Mouse (Mus musculus): ENCODE measurements around the gene Clrn3. TPM values are rescaled to one million over a fixed set of nuclear protein-coding genes. Genes with fewer than 3 reads are reported as not detected.

Gene Clrn3
- polyA plus RNA-seq, 1 experiment from 2014 or later = not detected

DNA sequence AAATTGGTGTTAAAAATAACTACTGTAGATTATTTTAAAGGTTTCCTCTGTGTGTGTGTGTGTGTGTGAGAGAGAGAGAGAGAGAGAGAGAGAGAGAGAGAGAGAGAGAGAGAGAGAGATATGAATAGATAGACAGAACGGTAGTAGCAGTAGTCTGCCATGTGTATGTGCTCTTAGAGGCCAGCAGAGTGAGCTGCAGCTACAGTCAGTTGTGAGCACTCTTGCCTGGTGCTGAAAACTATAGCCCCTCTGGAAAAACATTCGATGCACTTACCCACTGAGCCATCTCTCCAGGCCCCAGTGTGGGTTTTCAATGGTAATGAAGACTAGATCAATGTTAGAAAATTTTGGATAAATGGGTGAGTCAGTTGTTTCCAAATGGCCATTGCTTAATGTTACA lies 29.1 kb downstream of the Clrn3 start:
- Histone ChIP-seq H3K4me2 (ENCODE audit: low read length) (no peak overlapping the region), H3K27me3 (replicated peaks; ENCODE audit: control insufficient read depth, insufficient read depth, low read length) (no peaks in the 10 kb centered on the region), H3K4me3 (replicated peaks; ENCODE audit: low read length) (no peak overlapping the region), H3K36me3 (ENCODE audit: control insufficient read depth, insufficient read depth) (no peaks in the 10 kb centered on the region), H3K4me1 (replicated peaks; ENCODE audit: control insufficient read depth, insufficient read depth, low read length) (no peaks in the 10 kb centered on the region), H3K9ac (replicated peaks; ENCODE audit: low read depth, low read length) (no peak overlapping the region), H3K27ac (ENCODE audit: low read length) (no peak overlapping the region), H3K9me3 (ENCODE audit: control insufficient read depth, low read length) (no peaks in the 10 kb centered on the region)
- 53% methylated on average over 2 of the region's 2 CpGs for WGBS
- no peak for ATAC-seq

DNA sequence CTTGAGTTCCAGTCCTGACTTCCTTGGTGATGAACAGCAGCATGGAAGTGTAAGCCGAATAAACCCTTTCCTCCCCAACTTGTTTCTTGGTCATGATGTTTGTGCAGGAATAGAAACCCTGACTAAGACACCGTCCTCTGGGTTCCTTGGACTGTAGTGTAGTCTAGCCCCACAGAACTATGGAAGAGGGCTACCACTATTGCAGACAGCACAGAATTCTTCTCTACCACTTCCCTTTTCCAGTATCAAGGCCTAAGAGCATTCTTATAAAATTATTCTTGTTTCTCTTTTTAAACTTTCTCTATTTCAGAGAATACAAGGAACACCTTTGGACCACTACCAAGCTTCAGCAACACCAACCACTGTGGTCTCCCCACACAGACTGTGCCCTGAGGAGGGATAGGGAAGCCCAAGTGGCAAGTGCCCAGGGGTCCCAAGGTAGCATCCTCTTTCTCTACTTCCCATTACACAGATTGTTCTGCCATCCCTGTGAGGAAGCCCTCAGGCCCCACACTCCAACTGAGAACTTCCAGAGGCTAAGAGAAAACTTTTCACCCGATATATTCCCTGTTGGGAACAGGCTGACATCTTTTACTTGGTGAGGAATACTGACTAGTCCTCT lies 29.8 kb downstream of the Clrn3 start:
- no peak overlapping the region for H3K4me2 ChIP-seq (ENCODE audit: low read length)
- no peaks in the 10 kb centered on the region for H3K9me3 ChIP-seq (ENCODE audit: control insufficient read depth, low read length)
- WGBS = 87% methylated on average over 2 of the region's 3 CpGs
- no peak overlapping the region for H3K27ac ChIP-seq (ENCODE audit: low read length)
- no peak for ATAC-seq
- H3K4me1 ChIP-seq (replicated peaks; ENCODE audit: control insufficient read depth, insufficient read depth, low read length) = no peaks in the 10 kb centered on the region
- no peaks in the 10 kb centered on the region for H3K27me3 ChIP-seq (replicated peaks; ENCODE audit: control insufficient read depth, insufficient read depth, low read length)
- H3K36me3 ChIP-seq (ENCODE audit: control insufficient read depth, insufficient read depth) = no peaks in the 10 kb centered on the region
- H3K9ac ChIP-seq (replicated peaks; ENCODE audit: low read depth, low read length) = no peak overlapping the region
- no peak overlapping the region for H3K4me3 ChIP-seq (replicated peaks; ENCODE audit: low read length)

DNA sequence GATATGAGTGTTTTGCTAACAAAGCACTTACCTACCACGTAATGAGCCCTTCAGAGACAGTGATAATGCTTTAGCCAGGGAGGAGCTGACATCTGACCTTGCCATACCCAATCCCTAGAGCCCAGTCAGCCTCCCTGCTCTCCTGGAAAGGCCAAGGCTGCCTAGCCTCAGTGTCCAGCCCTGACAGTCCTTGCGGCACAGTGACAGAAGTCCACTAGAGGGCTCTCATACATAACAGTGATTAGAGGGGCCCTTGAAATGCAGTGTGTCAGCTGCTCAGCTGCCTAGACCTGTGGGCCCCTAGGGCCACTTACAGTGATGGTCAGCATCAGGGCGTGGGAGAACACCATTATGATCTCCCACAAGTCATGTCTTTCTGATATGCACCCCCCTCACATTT lies 33.2 kb downstream of the Clrn3 start:
- ATAC-seq = no peak
- Histone ChIP-seq H3K4me1 (replicated peaks; ENCODE audit: control insufficient read depth, insufficient read depth, low read length) (no peaks in the 10 kb centered on the region), H3K27me3 (replicated peaks; ENCODE audit: control insufficient read depth, insufficient read depth, low read length) (no peaks in the 10 kb centered on the region), H3K4me3 (replicated peaks; ENCODE audit: low read length) (no peak overlapping the region), H3K4me2 (ENCODE audit: low read length) (no peak overlapping the region), H3K9me3 (ENCODE audit: control insufficient read depth, low read length) (0 out of 2 replicates have a peak, but pooled peaks cover 2% of the 10 kb centered on the region), H3K9ac (replicated peaks; ENCODE audit: low read depth, low read length) (no peak overlapping the region), H3K27ac (ENCODE audit: low read length) (no peak overlapping the region), H3K36me3 (ENCODE audit: control insufficient read depth, insufficient read depth) (no peaks in the 10 kb centered on the region)
- WGBS = 39% methylated on average over 3 of the region's 3 CpGs

DNA sequence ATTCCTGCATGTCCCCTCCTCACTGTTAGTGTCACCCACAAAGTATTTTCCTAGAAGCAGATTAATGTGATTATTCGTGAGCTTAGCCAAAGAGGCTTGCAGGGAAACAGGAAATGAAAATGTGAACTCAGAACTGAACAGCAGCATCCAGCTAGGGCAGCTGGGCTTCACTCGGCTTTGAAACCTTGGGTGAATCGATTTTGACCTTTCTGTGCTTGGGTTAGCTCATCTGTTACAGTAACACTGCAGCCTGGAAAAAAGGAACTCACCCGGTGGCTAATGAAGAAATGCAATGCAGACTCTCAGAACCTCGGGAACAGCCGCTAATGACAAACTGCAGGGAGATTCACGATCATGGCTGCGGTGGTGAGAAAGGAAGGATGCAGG lies 38.0 kb downstream of the Clrn3 start:
- H3K4me3 ChIP-seq (replicated peaks; ENCODE audit: low read length) = no peak overlapping the region

DNA sequence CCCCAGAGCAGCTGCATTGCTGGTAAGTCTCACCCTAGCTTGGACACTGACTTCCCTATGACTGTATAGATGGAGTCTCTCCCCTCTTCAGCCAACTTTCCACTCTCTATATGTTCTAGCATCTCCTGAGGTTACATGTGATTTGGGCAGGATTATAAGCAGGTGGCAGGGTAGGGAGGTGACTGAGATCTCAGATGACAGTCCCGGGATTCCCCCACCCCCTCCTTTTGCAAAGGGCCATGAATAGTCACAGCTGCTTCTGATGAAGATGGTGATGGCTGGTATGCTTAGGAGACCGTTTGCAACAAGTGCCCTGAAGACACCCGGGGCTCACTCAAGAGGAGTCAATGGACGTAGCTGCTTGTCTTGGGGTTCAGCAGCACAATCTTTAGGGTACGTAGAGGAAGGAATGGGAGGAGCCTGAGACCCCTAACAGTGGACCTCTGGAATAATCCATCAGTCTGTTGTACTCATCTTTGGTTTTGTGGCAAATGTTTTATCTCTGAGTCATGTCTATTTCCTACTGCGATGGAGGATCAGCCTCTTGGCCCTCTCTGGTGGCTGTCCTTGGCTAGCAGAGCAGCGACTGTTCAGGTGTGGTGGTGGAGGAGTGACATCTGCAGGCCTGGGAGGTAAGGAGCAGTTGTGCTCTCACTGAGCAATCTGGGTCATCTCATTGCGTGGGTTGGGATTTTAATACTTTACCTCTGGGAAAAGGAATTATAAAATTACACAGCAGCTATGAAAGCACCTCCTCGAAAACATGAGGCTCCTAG lies 38.5 kb downstream of the Clrn3 start:
- Histone ChIP-seq H3K27ac (ENCODE audit: low read length) (no peak overlapping the region), H3K9ac (replicated peaks; ENCODE audit: low read depth, low read length) (no peak overlapping the region), H3K4me2 (ENCODE audit: low read length) (no peak overlapping the region), H3K4me3 (replicated peaks; ENCODE audit: low read length) (no peak overlapping the region), H3K27me3 (replicated peaks; ENCODE audit: control insufficient read depth, insufficient read depth, low read length) (no peaks in the 10 kb centered on the region), H3K4me1 (replicated peaks; ENCODE audit: control insufficient read depth, insufficient read depth, low read length) (peaks cover 15% of the 10 kb centered on the region), H3K9me3 (ENCODE audit: control insufficient read depth, low read length) (0 out of 2 replicates have a peak, but pooled peaks cover 2% of the 10 kb centered on the region), H3K36me3 (ENCODE audit: control insufficient read depth, insufficient read depth) (no peaks in the 10 kb centered on the region)
- no peak for ATAC-seq
- WGBS = 82% methylated on average over 9 of the region's 9 CpGs

More for the DNA sequence above, 38.0 kb downstream of the Clrn3 start:
- ATAC-seq = no peak
- no peak overlapping the region for H3K4me2 ChIP-seq (ENCODE audit: low read length)
- H3K9me3 ChIP-seq (ENCODE audit: control insufficient read depth, low read length) = 0 out of 2 replicates have a peak, but pooled peaks cover 2% of the 10 kb centered on the region
- H3K27ac ChIP-seq (ENCODE audit: low read length) = no peak overlapping the region
- H3K9ac ChIP-seq (replicated peaks; ENCODE audit: low read depth, low read length) = no peak overlapping the region
- WGBS = 78% methylated on average over 8 of the region's 8 CpGs
- H3K4me1 ChIP-seq (replicated peaks; ENCODE audit: control insufficient read depth, insufficient read depth, low read length) = peaks cover 9% of the 10 kb centered on the region
- no peaks in the 10 kb centered on the region for H3K27me3 ChIP-seq (replicated peaks; ENCODE audit: control insufficient read depth, insufficient read depth, low read length)
- H3K36me3 ChIP-seq (ENCODE audit: control insufficient read depth, insufficient read depth) = no peaks in the 10 kb centered on the region

DNA sequence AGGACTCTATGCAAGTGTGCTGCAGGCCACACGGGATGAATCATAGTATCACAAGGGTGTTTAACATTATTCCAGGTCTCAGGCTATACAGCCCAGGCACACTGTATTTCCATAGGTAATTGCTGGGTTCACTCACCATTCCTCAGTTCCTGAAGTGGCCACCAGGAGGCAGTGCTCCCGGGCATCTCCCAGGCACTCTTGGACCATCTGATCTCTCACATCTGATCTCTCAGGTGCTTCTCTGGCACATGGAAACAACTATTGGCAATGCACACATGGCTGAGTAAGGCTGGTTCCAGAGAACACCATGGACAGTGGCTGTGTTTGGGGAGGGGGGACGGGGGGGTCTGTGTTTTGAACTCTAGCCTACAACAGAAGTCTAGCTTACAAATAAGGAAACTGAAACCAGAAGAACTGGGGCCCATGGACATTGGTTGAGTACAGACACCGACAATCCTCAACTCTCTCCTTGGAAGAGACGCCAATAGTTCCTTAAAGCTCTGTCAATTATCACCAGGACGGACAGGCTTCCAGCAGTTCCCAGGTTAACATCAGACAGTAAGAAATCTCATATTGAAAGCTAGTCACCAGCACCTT lies 40.1 kb downstream of the Clrn3 start:
- Histone ChIP-seq H3K4me2 (ENCODE audit: low read length) (no peak overlapping the region), H3K9ac (replicated peaks; ENCODE audit: low read depth, low read length) (no peak overlapping the region), H3K36me3 (ENCODE audit: control insufficient read depth, insufficient read depth) (no peaks in the 10 kb centered on the region), H3K9me3 (ENCODE audit: control insufficient read depth, low read length) (0 out of 2 replicates have a peak, but pooled peaks cover 2% of the 10 kb centered on the region), H3K27me3 (replicated peaks; ENCODE audit: control insufficient read depth, insufficient read depth, low read length) (no peaks in the 10 kb centered on the region; the same call in 1 of the 2 replicates), H3K4me1 (replicated peaks; ENCODE audit: control insufficient read depth, insufficient read depth, low read length) (peaks cover 18% of the 10 kb centered on the region), H3K4me3 (replicated peaks; ENCODE audit: low read length) (no peak overlapping the region), H3K27ac (ENCODE audit: low read length) (no peak overlapping the region)
- 66% methylated on average over 6 of the region's 6 CpGs for WGBS
- ATAC-seq = no peak

DNA sequence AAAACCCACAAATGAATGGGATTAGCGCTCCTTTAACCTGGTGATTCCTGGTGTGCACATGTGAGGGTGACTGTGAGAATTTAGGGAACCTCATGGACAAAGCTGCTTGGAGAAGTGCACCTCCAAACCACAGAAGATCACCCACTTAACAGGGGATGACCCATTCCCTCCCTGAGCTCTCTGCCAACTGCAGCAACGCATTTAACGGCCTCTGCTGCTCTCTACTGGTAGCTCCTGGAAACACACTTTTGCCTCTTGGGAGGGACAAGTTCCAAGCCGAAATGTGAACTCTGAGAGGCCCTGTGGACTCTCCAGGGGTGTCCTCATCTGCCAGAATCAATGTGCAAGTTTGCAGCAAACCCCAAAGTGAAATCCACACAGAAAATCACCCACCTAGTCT lies 41.0 kb downstream of the Clrn3 start:
- H3K9me3 ChIP-seq (ENCODE audit: control insufficient read depth, low read length) = 0 out of 2 replicates have a peak, but pooled peaks cover 2% of the 10 kb centered on the region
- no peak overlapping the region for H3K27ac ChIP-seq (ENCODE audit: low read length)
- peaks cover 18% of the 10 kb centered on the region for H3K4me1 ChIP-seq (replicated peaks; ENCODE audit: control insufficient read depth, insufficient read depth, low read length)
- WGBS = 18% methylated on average over 4 of the region's 4 CpGs
- H3K27me3 ChIP-seq (replicated peaks; ENCODE audit: control insufficient read depth, insufficient read depth, low read length) = no peaks in the 10 kb centered on the region; the same call in 1 of the 2 replicates
- no peak overlapping the region for H3K4me3 ChIP-seq (replicated peaks; ENCODE audit: low read length)
- no peak for ATAC-seq
- H3K36me3 ChIP-seq (ENCODE audit: control insufficient read depth, insufficient read depth) = no peaks in the 10 kb centered on the region
- H3K4me2 ChIP-seq (ENCODE audit: low read length) = no peak overlapping the region
- no peak overlapping the region for H3K9ac ChIP-seq (replicated peaks; ENCODE audit: low read depth, low read length)

DNA sequence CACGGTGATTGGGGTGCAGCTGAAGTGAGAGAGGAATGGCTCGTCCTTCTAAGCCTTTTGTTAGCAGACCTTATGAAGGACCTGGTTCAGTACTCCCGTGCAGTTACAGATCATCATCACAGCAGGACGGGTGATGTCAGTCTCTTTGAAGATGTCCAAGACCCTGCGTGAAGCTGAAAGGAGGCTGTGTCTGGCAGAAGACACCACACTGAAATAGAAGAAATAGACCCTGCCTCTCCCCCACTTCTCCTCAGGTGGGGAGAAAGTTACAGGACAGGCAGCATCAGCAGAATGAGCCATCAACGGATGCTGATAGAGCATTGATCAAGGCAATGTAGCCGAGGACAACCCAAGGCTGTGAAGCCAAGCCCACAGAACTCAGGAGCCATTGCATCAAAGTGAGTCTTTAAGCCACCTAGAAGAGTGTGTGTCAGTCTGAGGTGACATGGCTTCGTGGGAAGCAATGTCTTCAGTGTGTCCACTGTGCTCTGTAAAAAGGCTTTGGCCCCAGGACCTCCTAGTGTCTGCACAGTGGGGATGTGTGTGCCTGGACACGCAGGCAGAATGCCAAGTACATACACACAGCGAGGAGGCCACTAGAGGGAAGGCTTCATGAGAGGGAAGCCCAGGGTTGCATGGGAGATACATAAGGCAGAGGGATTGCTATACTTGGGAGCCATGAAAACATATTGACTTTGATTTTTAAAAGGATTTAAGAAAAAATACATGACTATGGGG lies 41.6 kb downstream of the Clrn3 start:
- H3K4me2 ChIP-seq (ENCODE audit: low read length) = no peak overlapping the region
- no peak overlapping the region for H3K9ac ChIP-seq (replicated peaks; ENCODE audit: low read depth, low read length)
- WGBS = 44% methylated on average over 10 of the region's 10 CpGs
- peaks cover 18% of the 10 kb centered on the region for H3K4me1 ChIP-seq (replicated peaks; ENCODE audit: control insufficient read depth, insufficient read depth, low read length)
- no peaks in the 10 kb centered on the region; the same call in 1 of the 2 replicates for H3K27me3 ChIP-seq (replicated peaks; ENCODE audit: control insufficient read depth, insufficient read depth, low read length)
- no peaks in the 10 kb centered on the region for H3K36me3 ChIP-seq (ENCODE audit: control insufficient read depth, insufficient read depth)
- H3K4me3 ChIP-seq (replicated peaks; ENCODE audit: low read length) = no peak overlapping the region
- no peak overlapping the region for H3K27ac ChIP-seq (ENCODE audit: low read length)
- H3K9me3 ChIP-seq (ENCODE audit: control insufficient read depth, low read length) = 0 out of 2 replicates have a peak, but pooled peaks cover 2% of the 10 kb centered on the region
- 0 out of 2 replicates have a peak, but pooled peaks have one; percentile 28 for ATAC-seq

Measured in forebrain, embryonic 16.5 days (tissue).